Mouse (Mus musculus) midbrain, embryonic 13.5 days (tissue): ENCODE data around the gene Clca3a2. TPM values are rescaled to one million over a fixed set of nuclear protein-coding genes. Genes with fewer than 3 reads are reported as not detected.
"Not testable (repeated sequence)": the region's sequence is repeated elsewhere in the genome, so short reads cannot be mapped to it uniquely, and the experiment has no call there.

Source experiments
- ATAC-seq: fragments of 200-750 bp; cut with Nextera tagmentation; 2 replicates; pipeline ENCODE4 v1.8.0; 2017; ENCODE audit warnings: mild to moderate bottlenecking, moderate TSS enrichment, moderate library complexity
- H3K27ac ChIP-seq: fragments of 300-500 bp; sonication (generic); 2 replicates; pipeline ENCODE4 v1.5.1; 2015; ENCODE audit warnings: inconsistent platforms, mild to moderate bottlenecking, moderate library complexity
- H3K27me3 ChIP-seq: fragments of 300-500 bp; sonication (generic); 2 replicates; pipeline ENCODE4 v1.6.1; 2015; ENCODE audit warnings: mild to moderate bottlenecking, inconsistent platforms
- H3K36me3 ChIP-seq: fragments of 300-500 bp; sonication (generic); 2 replicates; pipeline ENCODE4 v1.6.1; 2015; ENCODE audit warnings: mild to moderate bottlenecking, inconsistent platforms
- H3K4me1 ChIP-seq: fragments of 300-500 bp; sonication (generic); replicated peaks from 2 replicates; pipeline ENCODE4 v1.6.1; 2015; ENCODE audit warnings: inconsistent platforms
- H3K4me2 ChIP-seq: fragments of 300-500 bp; sonication (generic); replicated peaks from 2 replicates; pipeline ENCODE4 v1.6.1; 2015; ENCODE audit warnings: moderate library complexity, mild to moderate bottlenecking, inconsistent platforms
- H3K4me3 ChIP-seq: fragments of 300-500 bp; sonication (generic); replicated peaks from 2 replicates; pipeline ENCODE4 v1.5.1; 2015; ENCODE audit warnings: mild to moderate bottlenecking, inconsistent platforms
- H3K9ac ChIP-seq: fragments of 300-500 bp; sonication (generic); replicated peaks from 2 replicates; pipeline ENCODE4 v1.6.1; 2015; ENCODE audit warnings: mild to moderate bottlenecking, inconsistent platforms
- H3K9me3 ChIP-seq: fragments of 300-500 bp; sonication (generic); 2 replicates; pipeline ENCODE4 v1.6.1; 2016; ENCODE audit warnings: mild to moderate bottlenecking, inconsistent platforms
- WGBS: fragments of 180-500 bp; shearing (Covaris S2); methylation state at CpG from one replicate; pipeline ENCODE4 v1.1.7; 2015; 5-methylcytosine and 5-hydroxymethylcytosine counted together
- polyA plus RNA-seq: library from polyadenylated mRNA; unstranded; fragments of >200 nt; fragmentation: Nextera tagmentation; extraction: Ambion mirVana; gene quantifications from 2 replicates; pipeline ENCODE4 v1.2.1, GENCODE M21; 2015

Clca3a2 gene
- polyA plus RNA-seq, 1 experiment from 2014 or later = not detected

DNA sequence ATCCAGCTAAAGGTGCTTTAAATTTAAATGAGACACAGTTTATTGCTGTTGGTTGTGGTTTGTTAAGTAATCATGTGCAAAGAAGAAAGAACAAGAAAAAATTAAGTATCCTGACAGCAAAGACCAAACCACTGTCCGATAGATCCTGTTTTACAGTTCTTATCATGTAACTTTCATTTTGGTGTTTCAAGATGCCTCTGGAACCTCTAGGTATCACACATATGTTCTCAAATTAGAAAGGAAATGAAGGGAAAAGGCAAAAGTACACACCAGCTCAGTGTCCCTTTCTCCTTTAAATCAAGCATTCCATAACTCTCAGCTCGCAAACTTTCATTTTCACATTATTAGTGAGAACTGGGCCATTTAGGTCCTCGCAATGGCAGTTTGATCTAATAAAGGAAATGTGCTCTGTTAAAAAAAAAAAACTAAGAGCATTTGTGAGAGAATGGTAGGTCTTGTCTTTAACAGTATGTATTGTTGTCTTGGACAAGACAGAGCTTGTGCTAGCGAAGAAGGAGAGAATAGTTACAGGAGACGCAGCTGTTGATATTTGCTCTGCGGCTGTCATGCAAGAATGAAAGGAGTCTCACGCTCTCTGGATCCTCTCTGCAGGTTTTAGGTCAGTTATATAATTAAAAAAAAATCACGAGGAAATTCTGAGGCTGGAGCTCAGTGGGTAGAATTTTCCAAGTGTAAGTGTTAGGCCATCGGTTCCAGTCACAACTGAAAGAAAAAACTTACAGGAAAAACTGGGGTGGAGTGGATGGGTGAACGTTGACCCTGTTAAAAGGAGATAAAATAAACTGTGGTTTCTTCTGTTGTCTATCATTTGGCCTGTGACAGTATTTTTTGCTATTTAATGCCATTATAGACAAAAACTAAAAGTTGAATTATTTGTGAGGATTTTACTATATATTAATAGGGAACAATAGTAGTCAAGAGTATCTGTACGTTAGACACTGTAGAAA is 33.8 kb downstream of the Clca3a2 start:
- Histone ChIP-seq H3K9ac (no peak overlapping the region), H3K4me2 (no peak overlapping the region), H3K4me1 (no peaks in the 10 kb centered on the region), H3K36me3 (no peaks in the 10 kb centered on the region), H3K9me3 (no peaks in the 10 kb centered on the region), H3K27ac (no peak overlapping the region), H3K27me3 (no peaks in the 10 kb centered on the region), H3K4me3 (no peak overlapping the region)
- 89% methylated on average over 11 of the region's 11 CpGs for WGBS
- no peak for ATAC-seq

DNA sequence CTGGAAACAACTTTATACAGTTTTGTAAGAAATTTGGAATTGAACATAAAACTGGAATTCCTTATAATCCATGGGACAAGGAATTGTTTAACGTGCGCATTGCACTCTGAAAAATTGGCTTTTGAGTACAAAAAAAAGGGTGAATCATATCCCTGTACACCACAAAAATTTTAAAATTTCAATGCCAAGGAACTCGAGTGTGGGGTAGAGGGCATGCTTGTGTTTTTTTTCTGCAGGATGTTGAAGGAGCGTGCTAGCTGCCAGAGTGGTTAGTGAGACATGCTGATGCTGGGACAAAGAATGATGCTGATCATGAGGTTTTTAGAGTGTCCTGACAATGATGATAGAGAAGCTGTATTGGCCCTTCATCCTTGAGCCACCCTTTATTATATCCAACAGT is 54.1 kb downstream of the Clca3a2 start:
- no peak for ATAC-seq
- Histone ChIP-seq H3K9me3 (no peaks in the 10 kb centered on the region), H3K36me3 (no peaks in the 10 kb centered on the region), H3K27me3 (no peaks in the 10 kb centered on the region), H3K4me3 (no peak overlapping the region), H3K9ac (no peak overlapping the region), H3K4me1 (no peaks in the 10 kb centered on the region), H3K4me2 (no peak overlapping the region), H3K27ac (no peak overlapping the region)
- 87% methylated on average over 4 of the region's 4 CpGs for WGBS

GRCm38 (mm10) chr3:144761454-144761853 is 57.8 kb downstream of the Clca3a2 start:
- no peak overlapping the region for H3K9ac ChIP-seq
- 84% methylated on average over 6 of the region's 6 CpGs for WGBS
- H3K27me3 ChIP-seq = no peaks in the 10 kb centered on the region
- no peak overlapping the region for H3K4me3 ChIP-seq
- H3K9me3 ChIP-seq = no peaks in the 10 kb centered on the region
- ATAC-seq = no peak
- H3K4me2 ChIP-seq = no peak overlapping the region
- H3K4me1 ChIP-seq = no peaks in the 10 kb centered on the region
- no peak overlapping the region for H3K27ac ChIP-seq
- no peaks in the 10 kb centered on the region for H3K36me3 ChIP-seq

DNA sequence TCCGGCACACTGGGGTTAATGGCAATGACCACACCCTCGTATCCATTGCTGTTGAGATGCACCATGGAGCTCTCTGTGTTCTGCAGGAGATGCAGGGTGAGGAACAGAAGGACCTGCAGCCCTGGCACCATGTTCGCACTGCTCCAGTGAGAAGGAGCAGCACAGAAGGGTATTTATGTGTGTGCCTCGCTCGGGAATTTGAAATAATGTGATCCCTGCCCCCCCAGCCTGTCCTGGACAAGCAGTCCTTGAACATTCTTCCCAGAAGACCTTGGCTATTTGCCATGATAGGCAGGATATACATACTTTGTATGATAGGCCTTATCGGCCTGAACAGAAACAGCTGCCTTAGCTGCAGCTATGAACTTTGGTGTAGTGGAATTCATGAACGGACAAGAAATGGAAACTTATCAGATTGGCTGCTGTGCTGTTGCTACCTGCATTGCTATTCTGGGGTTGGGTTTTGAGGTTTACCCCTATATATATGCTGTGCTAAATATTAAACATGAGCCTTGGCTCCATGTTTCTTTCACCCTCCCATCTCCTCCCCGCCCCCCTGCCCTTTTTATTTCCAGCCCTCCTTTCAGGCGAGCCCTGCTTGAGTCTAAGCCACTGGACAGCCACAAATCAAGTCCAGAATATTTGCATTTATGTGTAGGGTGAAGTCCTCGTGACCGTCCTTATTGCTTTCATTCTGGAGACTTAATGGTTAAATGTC is 58.5 kb downstream of the Clca3a2 start, which contains the start of gene Clca3a1:
TSS of gene Clca3a1 (minus strand) at position 386 of the 718 bp plus-strand sequence.
- 89% methylated on average over 9 of the region's 11 CpGs for WGBS
- no peak within 1 kb of the TSS for H3K4me3 ChIP-seq
- no peak within 1 kb of the TSS for H3K4me2 ChIP-seq
- no peak for ATAC-seq
- H3K27me3 ChIP-seq = no peaks in the 10 kb centered on the region
- no peaks in the 10 kb centered on the region for H3K9me3 ChIP-seq
- H3K4me1 ChIP-seq = no peaks in the 10 kb centered on the region
- no peak within 1 kb of the TSS for H3K9ac ChIP-seq
- H3K27ac ChIP-seq = no peak within 1 kb of the TSS
- no peaks in the 10 kb centered on the region for H3K36me3 ChIP-seq

DNA sequence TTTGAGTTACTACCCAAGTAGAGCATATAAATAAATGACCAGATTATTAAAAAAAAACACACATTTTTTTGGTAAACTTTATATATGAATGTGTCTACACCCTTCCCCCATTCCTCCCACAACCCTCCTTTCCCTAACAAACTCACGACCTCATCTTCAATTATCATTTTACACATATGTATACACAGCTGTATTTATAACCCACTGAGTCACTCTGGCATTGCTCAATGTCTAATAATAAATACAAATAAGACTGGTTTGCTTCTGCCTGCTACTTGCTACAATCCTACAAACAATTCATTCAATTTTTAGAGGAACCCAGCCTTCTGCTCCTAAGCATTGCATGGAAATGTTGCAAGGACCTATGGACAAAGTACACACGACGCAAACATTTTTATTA is 59.6 kb downstream of the Clca3a2 start:
- Histone ChIP-seq H3K9me3 (no peaks in the 10 kb centered on the region), H3K36me3 (no peaks in the 10 kb centered on the region), H3K9ac (no peak overlapping the region), H3K4me1 (no peaks in the 10 kb centered on the region), H3K4me3 (no peak overlapping the region), H3K27ac (no peak overlapping the region), H3K4me2 (no peak overlapping the region), H3K27me3 (no peaks in the 10 kb centered on the region)
- ATAC-seq = no peak
- 90% methylated on average over 3 of the region's 3 CpGs for WGBS

GRCm38 (mm10) chr3:144756103-144756502 is 63.2 kb downstream of the Clca3a2 start:
- not testable (repeated sequence) for H3K36me3 ChIP-seq, H3K27me3 ChIP-seq, H3K27ac ChIP-seq, H3K9ac ChIP-seq, H3K4me3 ChIP-seq, H3K4me1 ChIP-seq, ATAC-seq, H3K9me3 ChIP-seq, H3K4me2 ChIP-seq
- WGBS = 85% methylated on average over 8 of the region's 8 CpGs

DNA sequence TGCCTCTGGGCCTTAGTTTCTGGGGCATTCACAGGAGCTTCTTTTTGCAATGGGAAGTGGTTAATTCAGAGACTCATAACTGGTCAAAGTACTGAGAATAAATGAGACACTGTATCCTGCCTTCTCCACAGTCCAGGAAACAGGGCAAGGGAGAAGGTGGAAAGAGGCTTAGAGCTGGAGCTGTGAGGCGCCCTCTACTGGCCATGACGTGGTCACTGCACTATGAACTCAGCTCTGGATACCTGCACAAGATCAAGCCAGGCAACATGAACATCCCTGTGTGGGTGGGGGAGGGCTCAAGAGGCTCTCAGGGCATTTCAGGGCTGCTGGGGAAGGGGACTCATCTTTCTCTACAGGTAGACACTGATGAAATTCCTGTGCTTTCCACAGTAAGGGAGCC is 66.2 kb downstream of the Clca3a2 start:
- Histone ChIP-seq H3K27ac (no peak overlapping the region), H3K4me1 (no peaks in the 10 kb centered on the region), H3K36me3 (no peaks in the 10 kb centered on the region), H3K9me3 (no peaks in the 10 kb centered on the region), H3K4me3 (no peak overlapping the region), H3K4me2 (no peak overlapping the region), H3K27me3 (no peaks in the 10 kb centered on the region), H3K9ac (no peak overlapping the region)
- WGBS = 4% methylated on average over 2 of the region's 2 CpGs
- ATAC-seq = no peak

DNA sequence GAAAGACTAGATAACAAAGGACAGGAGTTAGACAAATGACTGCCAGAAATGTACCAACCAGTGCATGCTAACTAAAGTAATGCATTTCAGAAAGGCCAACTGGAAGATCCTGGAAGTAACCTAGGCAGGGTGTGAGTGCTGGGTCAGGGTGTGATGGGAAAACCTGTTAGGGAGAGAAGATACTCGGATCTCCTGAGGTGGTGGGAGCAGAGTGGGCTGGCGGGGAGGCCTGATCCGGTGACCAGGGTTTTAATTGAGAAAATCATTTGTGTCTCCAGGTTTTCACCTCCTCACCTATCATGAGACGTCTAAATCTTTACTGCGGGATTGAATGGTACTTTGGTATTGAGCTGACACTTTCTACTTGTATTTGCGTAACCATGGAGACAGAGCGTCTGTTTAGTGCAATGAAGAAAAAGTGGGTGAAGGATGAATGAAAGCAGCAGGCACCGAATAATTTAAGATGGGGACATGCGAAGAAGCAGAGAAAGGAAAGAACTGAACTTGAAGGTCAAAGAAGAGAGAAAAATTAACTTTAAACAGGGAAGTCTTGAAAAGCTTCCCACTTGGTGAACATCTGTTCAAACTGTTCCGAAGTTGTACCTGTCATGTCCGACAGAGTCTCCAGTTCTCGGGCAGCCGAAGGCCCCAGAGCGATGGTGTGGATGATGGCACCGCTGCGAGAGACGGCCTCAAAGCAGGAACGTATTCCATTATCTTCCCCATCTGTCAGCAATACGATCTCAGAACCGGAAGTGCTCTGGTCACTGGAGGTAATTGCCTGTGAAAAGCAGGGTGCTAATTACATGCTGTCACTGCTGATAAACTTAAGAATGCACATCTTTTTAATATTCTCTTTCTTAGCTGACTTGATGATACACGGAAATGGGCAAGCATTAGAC is 70.0 kb downstream of the Clca3a2 start:
- 42% methylated on average over 19 of the region's 21 CpGs for WGBS

GRCm38 (mm10) chr3:144747706-144748105 is 71.6 kb downstream of the Clca3a2 start:
- not testable (repeated sequence) for H3K4me3 ChIP-seq, H3K27ac ChIP-seq, H3K27me3 ChIP-seq, H3K9ac ChIP-seq, H3K36me3 ChIP-seq, H3K4me2 ChIP-seq, H3K4me1 ChIP-seq, H3K9me3 ChIP-seq
- 23% methylated on average over 3 of the region's 3 CpGs for WGBS
- ATAC-seq = peak; percentile 56

More for the DNA sequence above, 70.0 kb downstream of the Clca3a2 start:
- H3K4me1 ChIP-seq, H3K4me3 ChIP-seq, H3K9me3 ChIP-seq, H3K27me3 ChIP-seq, H3K36me3 ChIP-seq, H3K4me2 ChIP-seq, H3K27ac ChIP-seq, H3K9ac ChIP-seq: not testable (repeated sequence)
- peak; percentile 65; the same call in 1 of the 2 replicates for ATAC-seq
